Mouse (Mus musculus) neural tube, embryonic 11.5 days (tissue): ENCODE data around the gene Mrps23. TPM values are rescaled to one million over a fixed set of nuclear protein-coding genes. Genes with fewer than 3 reads are reported as not detected.

Experiments
- ATAC-seq: fragments of 200-750 bp; cut with Nextera tagmentation; 2 replicates; pipeline ENCODE4 v1.8.0; 2017; ENCODE audit warnings: moderate number of reproducible peaks, mild to moderate bottlenecking, moderate TSS enrichment, moderate library complexity; ENCODE audit not compliant: insufficient read depth, low FRiP score, low TSS enrichment
- DNase-seq: peaks from one replicate; pipeline ENCODE4 v3.0.0-alpha.2; 2015; ENCODE audit warnings: low spot score
- H3K27ac ChIP-seq: fragments of 300-500 bp; sonication (generic); 2 replicates; pipeline ENCODE4 v1.5.1; 2014; ENCODE audit warnings: low read depth, mild to moderate bottlenecking, low read length
- H3K27me3 ChIP-seq: fragments of 300-500 bp; sonication (generic); 2 replicates; pipeline ENCODE4 v1.6.1; 2014; ENCODE audit warnings: mild to moderate bottlenecking, low read length, mixed read lengths; ENCODE audit not compliant: control insufficient read depth, insufficient read depth
- H3K36me3 ChIP-seq: fragments of 300-500 bp; sonication (generic); 2 replicates; pipeline ENCODE4 v1.6.1; 2014; ENCODE audit warnings: mild to moderate bottlenecking, low read length, moderate library complexity, mixed read lengths; ENCODE audit not compliant: control insufficient read depth, insufficient read depth
- H3K4me1 ChIP-seq: fragments of 300-500 bp; sonication (generic); 2 replicates; pipeline ENCODE4 v1.6.1; 2014; ENCODE audit warnings: low read length, mixed read lengths; ENCODE audit not compliant: control insufficient read depth, insufficient read depth
- H3K4me2 ChIP-seq: fragments of 300-500 bp; sonication (generic); 2 replicates; pipeline ENCODE4 v1.6.1; 2014; ENCODE audit warnings: low read depth, mild to moderate bottlenecking, moderate library complexity
- H3K4me3 ChIP-seq: fragments of 300-500 bp; sonication (generic); 2 replicates; pipeline ENCODE4 v1.5.1; 2014; ENCODE audit warnings: low read depth, low read length
- H3K9ac ChIP-seq: fragments of 300-500 bp; sonication (generic); 2 replicates; pipeline ENCODE4 v1.6.1; 2014; ENCODE audit warnings: mild to moderate bottlenecking, low read length
- H3K9me3 ChIP-seq: fragments of 300-500 bp; sonication (generic); 2 replicates; pipeline ENCODE4 v1.6.1; 2016; ENCODE audit warnings: low read length; ENCODE audit not compliant: control insufficient read depth
- WGBS: fragments of 180-500 bp; shearing (Covaris S2); extraction: QIAGEN DNeasy Blood & Tissue Kit; methylation state at CpG from one replicate; pipeline ENCODE4 v1.1.7; 2014; 5-methylcytosine and 5-hydroxymethylcytosine counted together
- polyA plus RNA-seq: library from polyadenylated mRNA; unstranded; fragments of >200 nt; fragmentation: Nextera tagmentation; extraction: Ambion mirVana; gene quantifications from 2 replicates; pipeline ENCODE4 v1.2.1, GENCODE M21; 2014

Mrps23 gene
- polyA plus RNA-seq, 1 experiment from 2014 or later = 76.3 TPM

DNA sequence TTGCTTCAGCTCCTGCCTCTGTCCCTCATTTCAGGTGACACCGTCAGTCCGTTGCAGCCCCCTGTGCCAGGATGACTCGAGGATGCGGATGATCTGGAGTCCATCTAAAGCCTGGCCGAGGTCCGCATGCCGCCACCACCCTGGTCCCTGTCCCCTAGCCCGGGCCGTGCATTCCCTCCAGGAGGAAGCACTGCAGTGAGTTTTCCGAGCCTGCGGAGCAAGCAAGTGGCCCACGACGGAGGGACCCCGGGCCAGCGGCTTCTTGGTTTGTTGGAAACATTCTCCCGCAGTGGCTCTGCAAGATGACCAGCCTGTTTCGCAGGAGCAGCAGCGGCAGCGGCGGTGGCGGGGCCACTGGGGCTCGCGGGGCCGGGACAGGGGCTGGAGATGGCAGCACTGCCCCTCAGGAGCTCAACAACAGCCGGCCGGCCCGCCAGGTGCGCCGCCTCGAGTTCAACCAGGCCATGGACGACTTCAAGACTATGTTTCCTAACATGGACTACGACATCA lies 34.6 kb upstream of the Mrps23 start:
- 17% methylated on average over 32 of the region's 32 CpGs for WGBS
- H3K36me3 ChIP-seq = no peaks in the 10 kb centered on the region
- H3K9ac ChIP-seq = no peak overlapping the region
- peak overlapping the region; percentile 2; the same call in 1 of the 2 replicates for H3K4me3 ChIP-seq
- no peaks in the 10 kb centered on the region for H3K9me3 ChIP-seq
- DNase-seq = no peak
- H3K27me3 ChIP-seq = peaks cover 5% of the 10 kb centered on the region; the same call in 1 of the 2 replicates
- no peak overlapping the region for H3K27ac ChIP-seq
- ATAC-seq = no peak
- H3K4me1 ChIP-seq = peaks cover 41% of the 10 kb centered on the region
- no peak overlapping the region for H3K4me2 ChIP-seq

DNA sequence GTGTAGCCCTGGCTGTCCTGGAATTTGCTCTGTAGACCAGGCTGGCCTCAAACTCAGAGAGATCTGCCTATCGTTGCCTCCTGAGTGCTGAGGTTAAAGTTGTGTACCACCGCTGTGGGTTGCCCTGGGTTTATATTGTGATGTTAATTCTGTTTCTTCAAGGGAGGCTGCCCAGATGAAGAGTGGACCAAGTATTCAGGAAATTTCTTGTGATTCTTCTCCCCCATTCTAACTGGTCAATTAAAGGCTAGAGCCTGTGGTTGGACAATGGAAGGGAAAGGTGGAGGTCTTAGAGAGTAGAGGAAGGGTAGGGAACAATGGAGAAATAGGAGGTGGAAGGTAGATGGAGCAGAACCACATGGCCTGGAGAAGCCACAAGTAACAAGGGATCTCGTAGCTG lies 33.6 kb upstream of the Mrps23 start:
- no peak for ATAC-seq
- Histone ChIP-seq H3K9me3 (no peaks in the 10 kb centered on the region), H3K4me1 (peaks cover 38% of the 10 kb centered on the region), H3K36me3 (no peaks in the 10 kb centered on the region), H3K27ac (no peak overlapping the region), H3K4me3 (no peak overlapping the region), H3K4me2 (no peak overlapping the region), H3K27me3 (peaks cover 5% of the 10 kb centered on the region; the same call in 1 of the 2 replicates), H3K9ac (no peak overlapping the region)
- WGBS = 51% methylated on average over 3 of the region's 3 CpGs
- no peak for DNase-seq

DNA sequence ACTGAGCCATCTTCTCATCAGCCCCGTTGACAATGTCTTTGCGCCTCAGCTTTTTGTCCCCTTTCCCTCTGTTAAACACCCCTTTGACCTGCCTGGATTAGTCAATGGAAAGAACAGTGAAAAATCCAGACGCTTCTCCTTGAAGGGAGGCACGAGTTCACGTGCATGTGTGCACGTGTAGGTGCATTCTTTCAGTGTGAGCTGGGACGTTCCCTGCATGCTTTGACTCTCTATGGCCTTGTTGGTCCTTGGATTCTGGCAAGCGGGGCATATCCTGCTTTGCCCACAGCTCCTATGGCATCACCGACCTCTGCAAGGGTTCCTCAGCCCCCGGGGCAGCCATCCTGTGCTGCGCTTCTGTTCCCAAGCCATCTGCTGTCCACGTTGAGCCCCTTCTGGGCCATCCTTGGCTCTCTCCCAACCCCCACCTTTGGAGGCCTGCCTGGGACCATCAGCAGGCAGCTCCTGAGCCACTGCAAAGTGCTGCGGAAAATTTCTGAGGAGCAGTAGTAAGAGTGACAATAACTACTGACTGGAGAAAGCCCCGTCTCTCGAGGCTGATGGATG lies 32.2 kb upstream of the Mrps23 start:
- Histone ChIP-seq H3K27ac (peak overlapping the region; percentile 34; the same call in 1 of the 2 replicates), H3K9ac (no peak overlapping the region), H3K4me2 (no peak overlapping the region), H3K9me3 (no peaks in the 10 kb centered on the region), H3K4me1 (peaks cover 31% of the 10 kb centered on the region), H3K4me3 (no peak overlapping the region), H3K27me3 (peaks cover 5% of the 10 kb centered on the region; the same call in 1 of the 2 replicates), H3K36me3 (no peaks in the 10 kb centered on the region)
- DNase-seq (no peak), ATAC-seq (no peak)
- 64% methylated on average over 15 of the region's 15 CpGs for WGBS

DNA sequence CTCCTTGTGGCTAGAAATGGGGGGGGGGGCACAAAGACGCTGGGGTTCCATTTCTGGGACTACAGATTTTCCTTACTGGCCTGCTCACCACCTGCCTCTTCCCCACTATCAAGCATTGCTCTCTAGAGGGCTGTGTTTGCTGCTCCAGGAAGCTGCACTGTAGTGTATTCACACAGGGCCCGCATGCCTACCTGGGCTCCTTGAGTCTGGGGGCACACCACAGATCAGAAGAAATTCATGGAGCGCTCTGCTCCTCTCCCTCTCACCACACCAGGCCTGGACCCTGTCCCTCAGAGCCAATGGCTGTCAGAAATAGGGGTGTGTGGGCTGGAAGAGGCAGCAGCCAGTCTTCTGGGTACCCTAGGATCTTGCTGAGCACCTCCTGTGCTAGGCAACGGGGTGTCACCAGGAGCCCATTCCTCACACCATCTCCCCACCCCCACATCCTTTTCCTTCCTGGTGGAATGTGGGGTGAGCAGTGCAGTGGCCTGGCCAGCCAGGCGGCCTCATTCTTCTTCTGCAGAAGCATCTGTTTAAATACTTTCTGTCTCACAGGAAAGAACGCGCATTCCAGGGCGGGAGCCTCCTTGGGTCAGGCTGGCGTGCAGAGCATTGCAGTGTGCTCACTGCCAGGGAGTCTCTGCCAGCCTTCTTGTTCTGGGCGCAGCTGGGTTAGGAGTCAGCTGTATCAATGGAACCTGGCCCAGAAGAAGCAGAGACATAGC lies 31.4 kb upstream of the Mrps23 start:
- H3K4me3 ChIP-seq = no peak overlapping the region
- peaks cover 31% of the 10 kb centered on the region for H3K4me1 ChIP-seq
- H3K9me3 ChIP-seq = no peaks in the 10 kb centered on the region
- H3K27ac ChIP-seq = peak overlapping the region; percentile 79
- peak overlapping the region; percentile 4; the same call in 1 of the 2 replicates for H3K4me2 ChIP-seq
- DNase-seq = peak; percentile 68
- whole genome bisulfite sequencing = 20% methylated on average over 10 of the region's 10 CpGs
- H3K9ac ChIP-seq = peak overlapping the region; percentile 26
- ATAC-seq = no peak
- H3K36me3 ChIP-seq = no peaks in the 10 kb centered on the region
- peaks cover 5% of the 10 kb centered on the region; the same call in 1 of the 2 replicates for H3K27me3 ChIP-seq

DNA sequence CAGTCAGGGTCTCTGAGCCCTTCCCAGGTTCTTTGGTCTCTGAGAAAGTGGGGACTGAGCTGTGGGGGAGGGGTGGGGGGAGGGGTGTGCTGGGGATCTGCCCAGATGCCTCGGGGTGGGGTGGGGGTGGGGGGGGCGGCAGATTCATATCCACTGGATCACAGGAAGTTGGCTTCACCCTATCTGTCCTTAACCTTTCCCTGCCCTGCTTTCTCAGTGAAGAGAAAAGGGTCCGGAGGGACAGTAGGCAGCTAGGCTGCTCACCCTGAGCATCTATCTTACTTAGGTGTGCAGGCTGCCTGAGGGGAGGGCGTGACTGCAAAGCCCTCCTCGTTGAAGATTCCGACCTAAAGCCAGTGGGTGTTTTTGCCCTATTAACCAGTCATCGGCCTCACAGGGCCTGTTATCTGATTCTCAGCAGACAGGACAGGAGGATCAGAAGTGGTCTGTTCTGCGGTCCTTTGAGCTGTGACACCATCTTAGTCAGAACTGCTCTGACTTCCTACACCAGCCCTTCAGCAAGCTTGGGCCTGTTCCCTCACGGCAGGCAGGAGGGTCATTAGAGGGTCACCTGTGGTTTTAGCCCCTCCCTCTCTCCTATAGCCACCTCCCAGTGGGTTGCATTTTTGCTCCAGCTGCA lies 30.7 kb upstream of the Mrps23 start:
- Histone ChIP-seq H3K4me1 (peaks cover 30% of the 10 kb centered on the region), H3K27ac (peak overlapping the region; percentile 79), H3K36me3 (no peaks in the 10 kb centered on the region), H3K27me3 (peaks cover 5% of the 10 kb centered on the region; the same call in 1 of the 2 replicates), H3K4me2 (no peak overlapping the region), H3K9me3 (no peaks in the 10 kb centered on the region), H3K4me3 (no peak overlapping the region), H3K9ac (no peak overlapping the region)
- no peak for DNase-seq
- no peak for ATAC-seq
- WGBS = 11% methylated on average over 9 of the region's 9 CpGs

DNA sequence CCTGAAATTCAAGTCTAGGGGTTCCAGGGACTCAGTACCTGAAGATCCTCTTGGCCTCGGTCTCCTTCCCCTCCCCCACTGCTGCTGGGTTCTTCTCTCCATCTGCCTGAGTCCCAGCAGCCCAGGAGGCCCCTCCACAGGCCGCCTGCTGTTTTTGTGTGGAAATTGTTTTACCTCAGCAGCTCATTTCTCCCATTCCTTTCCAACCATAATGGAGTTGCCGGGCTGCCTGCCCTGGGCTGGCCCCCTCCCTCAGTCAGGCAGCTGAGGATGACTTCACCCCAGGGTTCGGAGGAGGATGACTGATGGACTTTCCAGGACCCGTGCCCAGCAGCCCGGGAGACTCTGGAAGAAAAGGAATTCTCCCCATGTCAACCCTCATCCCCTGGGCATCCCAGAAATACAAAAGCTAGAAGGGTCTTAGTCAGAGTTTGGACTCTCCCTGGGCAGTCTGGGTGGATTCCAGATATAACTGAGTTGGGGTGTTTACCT lies 23.7 kb upstream of the Mrps23 start:
- H3K4me2 ChIP-seq = peak overlapping the region; percentile 15
- H3K9ac ChIP-seq = 0 out of 2 replicates have a peak overlapping the region, but pooled peaks have one; percentile 2
- 4% methylated on average over 6 of the region's 6 CpGs for WGBS
- H3K4me3 ChIP-seq = no peak overlapping the region
- ATAC-seq = peak; percentile 31; the same call in 1 of the 2 replicates
- H3K36me3 ChIP-seq = no peaks in the 10 kb centered on the region
- H3K27ac ChIP-seq = peak overlapping the region; percentile 83
- H3K27me3 ChIP-seq = no peaks in the 10 kb centered on the region
- DNase-seq = peak; percentile 63
- H3K9me3 ChIP-seq = no peaks in the 10 kb centered on the region
- H3K4me1 ChIP-seq = peaks cover 19% of the 10 kb centered on the region

DNA sequence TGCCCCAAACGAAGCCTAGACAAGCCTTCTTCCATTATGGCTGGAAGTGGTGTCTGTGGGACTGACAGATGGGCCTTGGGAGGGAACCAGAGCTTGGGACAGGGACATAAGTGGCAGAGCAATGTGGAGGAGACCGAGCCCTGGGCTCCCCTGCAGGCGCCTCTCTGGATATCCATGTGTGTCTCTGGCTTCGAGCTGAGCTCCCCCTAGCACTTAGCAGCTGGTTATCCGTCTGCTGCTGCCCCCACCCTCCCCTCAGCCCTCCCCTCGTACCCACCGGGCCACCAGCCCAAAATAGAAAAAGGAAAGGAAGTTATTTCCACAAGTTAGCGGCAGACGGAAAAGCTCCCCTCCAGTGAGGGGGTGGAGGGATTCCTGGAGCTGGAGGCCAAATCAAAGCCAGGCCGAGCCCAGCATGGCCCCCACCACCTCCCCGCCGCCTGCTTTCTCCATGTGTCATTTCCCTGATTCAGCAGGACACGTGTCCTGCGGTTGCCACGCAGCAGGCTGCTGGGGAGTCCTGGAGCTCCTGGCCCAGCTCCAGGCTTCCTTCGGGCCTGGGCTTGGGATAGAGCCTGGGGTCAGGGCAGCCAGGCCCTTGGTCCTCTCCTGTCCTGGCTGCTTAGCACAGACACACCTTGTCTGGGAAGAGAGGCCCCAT lies 23.1 kb upstream of the Mrps23 start:
- Histone ChIP-seq H3K27ac (peak overlapping the region; percentile 83), H3K4me2 (peak overlapping the region; percentile 15; the same call in 1 of the 2 replicates), H3K27me3 (no peaks in the 10 kb centered on the region), H3K9ac (peak overlapping the region; percentile 31), H3K4me3 (no peak overlapping the region), H3K9me3 (no peaks in the 10 kb centered on the region), H3K4me1 (peaks cover 19% of the 10 kb centered on the region), H3K36me3 (no peaks in the 10 kb centered on the region)
- peak; percentile 73 for DNase-seq
- 0 out of 2 replicates have a peak, but pooled peaks have one; percentile 20 for ATAC-seq
- 18% methylated on average over 16 of the region's 16 CpGs for WGBS

DNA sequence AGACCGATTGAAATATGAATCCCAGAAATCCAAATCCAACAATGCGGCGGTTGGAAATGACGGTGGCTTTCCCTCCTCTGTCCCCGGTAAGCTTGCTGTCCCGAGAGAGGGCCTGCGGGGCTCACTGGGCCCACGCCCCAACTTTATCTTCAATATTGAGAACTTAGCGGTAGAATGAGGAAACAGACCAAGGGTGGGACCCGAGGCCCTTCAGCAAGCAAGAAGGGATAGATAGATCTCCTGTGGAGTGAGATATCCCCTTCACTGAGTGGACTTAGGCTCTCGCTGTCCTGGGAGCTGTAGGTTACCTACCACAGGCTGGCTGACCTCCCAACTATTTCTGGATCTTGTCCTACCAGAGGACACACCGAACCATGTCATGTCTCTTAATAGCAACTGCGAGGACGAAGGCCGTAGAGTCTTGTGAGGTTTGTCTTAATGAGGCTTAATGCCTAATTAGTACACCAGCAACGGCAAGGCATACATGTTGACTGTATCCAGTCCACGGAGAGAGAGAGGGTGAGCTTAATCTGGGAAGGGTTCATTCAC lies 19.5 kb upstream of the Mrps23 start:
- WGBS = 94% methylated on average over 17 of the region's 17 CpGs
- no peaks in the 10 kb centered on the region for H3K36me3 ChIP-seq
- ATAC-seq (no peak), DNase-seq (no peak)
- H3K4me1 ChIP-seq = peaks cover 35% of the 10 kb centered on the region
- H3K9ac ChIP-seq = no peak overlapping the region
- H3K4me2 ChIP-seq = no peak overlapping the region
- no peak overlapping the region for H3K27ac ChIP-seq
- no peak overlapping the region for H3K4me3 ChIP-seq
- H3K27me3 ChIP-seq = no peaks in the 10 kb centered on the region
- no peaks in the 10 kb centered on the region for H3K9me3 ChIP-seq
